Mouse (Mus musculus) ES-Bruce4 (cell line): Measurements from ENCODE around the gene Wdr5b. TPM values are rescaled to one million over a fixed set of nuclear protein-coding genes. Genes with fewer than 3 reads are reported as not detected.
A peak's percentile ranks its signal among the peaks of the same experiment; 100 is the strongest.

Source experiments
- H3K27ac ChIP-seq: 2 replicates; pipeline ENCODE4 v1.5.1; 2012; ENCODE audit warnings: low read length, inconsistent platforms; ENCODE audit not compliant: insufficient read depth
- H3K27me3 ChIP-seq: 2 replicates; pipeline ENCODE4 v1.6.1; 2012; ENCODE audit warnings: mild to moderate bottlenecking, low read length, inconsistent platforms; ENCODE audit not compliant: control insufficient read depth, poor library complexity, insufficient read depth, severe bottlenecking
- H3K36me3 ChIP-seq: 2 replicates; pipeline ENCODE4 v1.6.1; 2012; ENCODE audit warnings: inconsistent platforms, mild to moderate bottlenecking, low read length, moderate library complexity; ENCODE audit not compliant: control insufficient read depth, poor library complexity, insufficient read depth, severe bottlenecking
- H3K4me1 ChIP-seq: one replicate; pipeline ENCODE4 v1.8.1; 2011; ENCODE audit warnings: low read length; ENCODE audit not compliant: control insufficient read depth, insufficient read depth
- H3K4me3 ChIP-seq: 2 replicates; pipeline ENCODE4 v1.5.1; 2011; ENCODE audit warnings: low read depth, mild to moderate bottlenecking, low read length
- H3K9ac ChIP-seq: 2 replicates; pipeline ENCODE4 v1.6.1; 2012; ENCODE audit warnings: low read depth, mild to moderate bottlenecking, inconsistent platforms; ENCODE audit not compliant: poor library complexity, severe bottlenecking
- H3K9me3 ChIP-seq: replicated peaks from 2 replicates; pipeline ENCODE4 v1.6.1; 2012; ENCODE audit warnings: mild to moderate bottlenecking, low read length, inconsistent platforms; ENCODE audit not compliant: control insufficient read depth, poor library complexity, insufficient read depth, severe bottlenecking
- CTCF ChIP-seq: IDR thresholded peaks from one replicate; pipeline ENCODE4 v1.8.1; 2011; ENCODE audit warnings: low read depth, low read length
- EP300 ChIP-seq: IDR thresholded peaks from 2 replicates; pipeline ENCODE4 v1.6.1; 2011; ENCODE audit warnings: low read depth, low read length; ENCODE audit not compliant: insufficient read depth
- polyA plus RNA-seq: library from polyadenylated mRNA; stranded (reverse); fragments of >200 nt; gene quantifications from 2 replicates; pipeline ENCODE4 v1.2.4, GENCODE M21; 2011; ENCODE audit warnings: low read depth; ENCODE audit not compliant: missing spikeins, insufficient read depth, insufficient read length

Wdr5b gene
- polyA plus RNA-seq, 1 experiment: 1.5 TPM

DNA sequence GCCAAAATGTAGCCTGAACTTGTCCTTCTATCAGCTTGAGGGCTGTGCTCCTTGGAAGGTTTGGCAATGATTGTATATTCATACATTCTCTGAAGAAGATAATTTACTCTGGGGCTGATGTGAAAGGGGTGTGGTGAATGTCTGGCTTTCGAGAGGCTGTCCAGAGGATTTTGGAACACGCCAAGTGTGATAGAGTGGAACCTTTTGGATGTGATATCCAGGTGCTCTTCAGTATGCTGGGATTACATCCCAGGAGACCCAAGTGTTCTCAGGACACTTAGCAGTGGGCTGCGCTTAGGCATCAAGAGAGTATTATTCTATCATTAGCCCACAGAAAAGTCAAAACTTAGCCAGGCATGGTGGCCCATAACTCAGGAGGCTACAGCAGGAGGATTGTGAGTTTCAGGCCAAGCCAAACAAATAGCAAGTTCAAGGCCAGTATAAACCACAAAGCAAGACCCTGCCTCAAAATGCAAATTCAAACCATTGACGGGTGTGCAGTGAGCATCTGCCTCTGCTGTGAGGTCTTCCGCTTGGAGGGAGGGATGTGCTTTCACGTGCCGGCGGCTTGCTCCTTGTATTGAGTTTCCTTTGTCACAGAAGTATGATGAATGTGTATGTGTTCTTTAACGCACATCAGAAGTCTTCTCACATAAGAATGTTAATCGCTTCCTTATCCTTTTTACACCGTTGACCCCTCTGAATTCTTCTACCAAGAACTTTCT lies 50.0 kb downstream of the Wdr5b start:
- H3K27me3 ChIP-seq: no peaks in the 10 kb centered on the region
- TF ChIP-seq CTCF (no peak), EP300 (0 out of 2 replicates have a peak, but pooled peaks have one; percentile 13)
- peaks cover 23% of the 10 kb centered on the region for H3K36me3 ChIP-seq
- no peak overlapping the region; the same call in 1 of the 2 replicates for H3K27ac ChIP-seq
- peaks cover 2% of the 10 kb centered on the region for H3K4me1 ChIP-seq
- no peaks in the 10 kb centered on the region for H3K9me3 ChIP-seq
- no peak overlapping the region for H3K4me3 ChIP-seq
- no peak overlapping the region for H3K9ac ChIP-seq

Other genes starting within 250 kb of the Wdr5b start
- gene Parp14, start 169.6 kb upstream of the Wdr5b start, polyA plus RNA-seq: 5.4 and 5.7 TPM in 2 replicates
- 22.0 and 22.5 TPM in 2 replicates for gene Parp9, start 102.7 kb upstream of the Wdr5b start, polyA plus RNA-seq
- 11.2 and 12.1 TPM in 2 replicates for gene Dtx3l, start 102.0 kb upstream of the Wdr5b start, polyA plus RNA-seq
- 93.0 and 103 TPM in 2 replicates for gene Kpna1, start 62.4 kb upstream of the Wdr5b start, polyA plus RNA-seq
- 158 and 159 TPM in 2 replicates for gene Fam162a, start 30.4 kb downstream of the Wdr5b start, polyA plus RNA-seq
- 279 and 293 TPM in 2 replicates for gene Ccdc58, start 30.5 kb downstream of the Wdr5b start, polyA plus RNA-seq
- not detected in 2 replicates for gene Csta1, start 90.1 kb downstream of the Wdr5b start, polyA plus RNA-seq
- gene Stfa2l1, start 115.6 kb downstream of the Wdr5b start, polyA plus RNA-seq: not detected in 2 replicates
- not detected in 2 replicates for gene Gm5483, start 143.0 kb downstream of the Wdr5b start, polyA plus RNA-seq
- not detected in 2 replicates for gene Gm5416, start 169.2 kb downstream of the Wdr5b start, polyA plus RNA-seq
- not detected in 2 replicates for gene 2010005H15Rik, start 180.3 kb downstream of the Wdr5b start, polyA plus RNA-seq
- gene Stfa1, start 235.8 kb downstream of the Wdr5b start, polyA plus RNA-seq: not detected in 2 replicates